Mouse (Mus musculus): ENCODE data around the gene Bloc1s4. TPM values are rescaled to one million over a fixed set of nuclear protein-coding genes. Genes with fewer than 3 reads are reported as not detected.
A peak's percentile ranks its signal among the peaks of the same experiment; 100 is the strongest.
"Not testable (repeated sequence)": the region's sequence is repeated elsewhere in the genome, so short reads cannot be mapped to it uniquely, and the experiment has no call there.

The Bloc1s4 gene
- polyA plus RNA-seq (2012; fragmentation: generic; extraction: Trizol) = 18.7 TPM
- long read RNA-seq, experiment 1, transcript Bloc1s4-201 (1 exons, 1,273 nt) = major isoform, 31 of 31 reads
- long read RNA-seq, experiment 1, partial matches to known transcripts = 0 of 31 reads
- long read RNA-seq, experiment 1, other reads (novel, unspliced or antisense) = 0 of 31 reads
- long read RNA-seq, experiment 2, transcript Bloc1s4-201 (1 exons, 1,273 nt) = major isoform, 13 of 13 reads
- long read RNA-seq, experiment 2, partial matches to known transcripts = 0 of 13 reads
- long read RNA-seq, experiment 2, other reads (novel, unspliced or antisense) = 0 of 13 reads

DNA sequence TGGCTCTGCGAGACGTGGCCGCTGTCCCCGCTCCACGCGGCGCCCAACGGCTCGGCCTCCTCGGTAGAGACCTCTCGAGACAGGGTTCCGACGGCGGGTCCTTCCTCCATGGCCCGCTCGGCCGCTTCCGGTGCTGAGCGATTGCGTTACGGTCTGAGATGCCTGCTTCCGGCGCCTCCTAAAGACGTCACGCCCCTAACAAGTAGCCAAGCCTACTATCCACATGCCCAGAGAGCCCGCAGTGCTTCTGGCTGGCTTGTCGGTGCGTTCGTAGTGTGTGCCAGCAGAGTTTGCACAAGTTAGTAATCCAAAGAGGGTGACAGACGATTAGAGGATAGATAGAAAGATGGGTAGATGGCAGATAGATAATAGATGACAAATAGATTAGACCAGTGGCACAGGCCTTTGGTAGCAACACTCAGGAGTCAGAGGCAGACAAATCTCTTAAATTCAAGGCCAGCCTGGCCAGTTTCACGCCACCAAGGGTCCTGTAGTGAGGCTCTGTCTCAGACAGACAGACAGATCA, at the start of gene Bloc1s4:
Bloc1s4 (minus strand) TSS at position 115 of the 526 bp plus-strand sequence.
- Histone ChIP-seq H3K79me3 (ENCODE audit: low read depth) (peaks cover 7% of the 10 kb centered on the region), H3K79me2 (ENCODE audit: control insufficient read depth, insufficient read depth) (peaks cover 25% of the 10 kb centered on the region), H3K4me3 (ENCODE audit: insufficient read depth, poor library complexity, severe bottlenecking) (peak within 1 kb of the TSS; percentile 81), H3K27me3 (ENCODE audit: control insufficient read depth, insufficient read depth, insufficient read length) (no peaks in the 10 kb centered on the region), H3K36me3 (ENCODE audit: control insufficient read depth, insufficient read depth) (no peaks in the 10 kb centered on the region), H3ac (ENCODE audit: control insufficient read depth, insufficient read length, low read depth) (peak within 1 kb of the TSS; percentile 76)
- TF ChIP-seq MAX (IDR thresholded peaks at IDR 0.05) (no peak), USF1 (IDR thresholded peaks at IDR 0.05; ENCODE audit: low read depth) (no peak), CEBPB (IDR thresholded peaks at IDR 0.05; ENCODE audit: low read depth) (peak; percentile 50), FOSL1 (IDR thresholded peaks at IDR 0.05; ENCODE audit: insufficient read depth, low read length, poor library complexity, severe bottlenecking) (no peak), CTCF (IDR thresholded peaks at IDR 0.05; ENCODE audit: control insufficient read depth, insufficient read depth, insufficient read length) (no peak), MYOD1 (IDR thresholded peaks at IDR 0.05; ENCODE audit: control insufficient read depth, insufficient read length, low read depth) (no peak), MYOG (IDR thresholded peaks at IDR 0.05; ENCODE audit: control insufficient read depth, extremely low read depth, insufficient read length) (no peak)

DNA sequence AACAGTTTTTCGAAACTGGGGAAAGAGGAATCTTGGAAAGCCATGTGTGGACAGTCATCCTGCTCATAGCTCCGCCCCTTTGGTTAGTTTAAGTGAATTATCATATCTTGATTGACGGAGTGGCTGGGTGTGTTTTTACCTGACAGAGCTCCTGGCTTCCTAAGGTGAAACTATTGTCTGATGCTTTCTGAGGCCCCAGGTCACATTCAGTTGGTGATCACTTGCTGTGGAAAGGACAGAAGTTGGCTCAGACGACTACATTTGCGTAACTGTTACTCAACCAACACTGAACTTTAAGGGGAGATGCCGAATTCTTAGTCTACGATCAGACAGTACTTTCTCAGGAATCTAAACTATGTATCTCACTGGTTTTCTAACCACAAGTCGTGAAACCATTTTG, 48.8 kb upstream of the Bloc1s4 start:
- peaks cover 5% of the 10 kb centered on the region for H3K27me3 ChIP-seq (ENCODE audit: control insufficient read depth, insufficient read depth, insufficient read length)
- no peak overlapping the region for H3ac ChIP-seq (ENCODE audit: control insufficient read depth, insufficient read length, low read depth)
- no peak for TF ChIP-seq MYOG (IDR thresholded peaks at IDR 0.05; ENCODE audit: control insufficient read depth, extremely low read depth, insufficient read length)
- TF ChIP-seq CEBPB (IDR thresholded peaks at IDR 0.05; ENCODE audit: low read depth) = peak; percentile 58
- H3K4me3 ChIP-seq (ENCODE audit: insufficient read depth, poor library complexity, severe bottlenecking) = no peak overlapping the region
- peaks cover 29% of the 10 kb centered on the region for H3K79me2 ChIP-seq (ENCODE audit: control insufficient read depth, insufficient read depth)
- peaks cover 13% of the 10 kb centered on the region for H3K36me3 ChIP-seq (ENCODE audit: control insufficient read depth, insufficient read depth)
- H3K79me3 ChIP-seq (ENCODE audit: low read depth) = peaks cover 15% of the 10 kb centered on the region

DNA sequence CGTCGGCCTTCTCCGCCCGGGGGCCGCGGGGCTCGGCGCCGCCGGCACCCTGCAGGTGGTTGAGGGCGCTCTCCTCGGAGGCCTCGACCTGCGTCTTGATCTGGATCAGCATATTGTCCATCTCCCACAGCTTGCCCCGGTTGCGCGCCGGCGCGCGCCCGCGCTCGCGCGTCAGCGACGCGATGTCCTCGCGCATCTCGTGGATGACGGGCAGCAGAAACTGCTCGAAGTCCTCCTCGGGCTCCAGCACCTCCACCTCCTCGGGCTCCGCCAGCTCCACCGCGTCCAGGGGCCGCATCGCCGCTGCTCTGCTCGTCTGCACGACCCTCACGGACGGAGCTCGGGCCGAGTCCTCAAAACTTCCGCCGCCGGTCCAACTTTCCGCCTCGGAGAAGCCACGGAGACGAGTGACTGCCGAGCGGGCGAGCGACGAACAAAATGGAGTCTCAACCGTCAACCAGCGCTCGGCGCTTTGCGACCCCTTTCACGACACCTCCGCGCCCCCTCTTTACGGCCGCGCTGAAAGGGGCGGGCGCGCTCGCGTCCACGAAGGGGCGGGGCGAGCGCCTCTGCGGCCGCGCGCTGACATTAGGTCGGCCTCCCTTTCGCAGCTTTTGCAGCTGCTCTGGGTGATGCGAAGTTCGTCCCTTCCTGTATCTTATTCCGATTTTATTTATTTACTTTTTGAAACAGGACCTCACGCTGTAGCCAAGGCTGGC, 48.0 kb upstream of the Bloc1s4 start, which contains the start of gene Mrfap1:
Mrfap1 (minus strand) TSS at position 477 of the 719 bp plus-strand sequence.
- peak within 1 kb of the TSS; percentile 55 for H3K4me3 ChIP-seq (ENCODE audit: insufficient read depth, poor library complexity, severe bottlenecking)
- H3K36me3 ChIP-seq (ENCODE audit: control insufficient read depth, insufficient read depth) = peaks cover 13% of the 10 kb centered on the region
- not testable (repeated sequence) for H3K27me3 ChIP-seq (ENCODE audit: control insufficient read depth, insufficient read depth, insufficient read length)
- peaks cover 29% of the 10 kb centered on the region for H3K79me2 ChIP-seq (ENCODE audit: control insufficient read depth, insufficient read depth)
- H3ac ChIP-seq (ENCODE audit: control insufficient read depth, insufficient read length, low read depth) = peak within 1 kb of the TSS; percentile 64
- peaks cover 15% of the 10 kb centered on the region for H3K79me3 ChIP-seq (ENCODE audit: low read depth)
- peak; percentile 71 for TF ChIP-seq MAX (IDR thresholded peaks at IDR 0.05)

DNA sequence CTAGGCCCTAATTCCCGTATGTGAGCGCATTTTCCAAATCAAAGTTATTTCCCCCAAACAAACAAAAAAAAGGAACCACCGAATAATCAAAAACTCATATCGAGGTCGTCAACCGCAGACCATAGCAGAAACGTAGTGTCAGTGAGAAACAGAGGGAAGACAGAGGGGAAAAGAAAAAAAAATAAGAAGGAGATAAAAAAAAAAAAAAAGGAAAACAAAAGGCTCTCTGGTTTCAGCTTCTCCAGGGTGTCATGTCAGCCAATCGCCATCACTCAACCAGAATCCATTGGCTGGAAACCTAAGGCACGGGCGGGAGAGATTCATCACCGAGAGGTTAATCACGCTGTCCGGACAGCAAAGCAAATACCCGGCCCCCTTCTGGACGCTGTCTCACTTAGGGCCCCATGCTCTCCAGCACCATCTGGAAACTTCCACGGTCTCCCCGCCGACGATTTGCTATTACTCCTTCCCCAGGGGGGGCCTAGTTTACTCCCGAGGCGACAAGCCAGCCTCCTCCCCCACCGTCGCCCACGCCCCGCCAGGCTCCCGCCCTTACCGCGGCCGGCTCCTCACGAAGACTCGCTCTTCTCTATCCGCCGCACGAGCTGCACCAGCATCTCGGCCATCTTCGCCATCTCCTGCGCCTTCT, 47.3 kb upstream of the Bloc1s4 start:
- not testable (repeated sequence) for H3K27me3 ChIP-seq (ENCODE audit: control insufficient read depth, insufficient read depth, insufficient read length)
- Histone ChIP-seq H3K79me3 (ENCODE audit: low read depth) (peaks cover 15% of the 10 kb centered on the region), H3K79me2 (ENCODE audit: control insufficient read depth, insufficient read depth) (peaks cover 29% of the 10 kb centered on the region), H3K36me3 (ENCODE audit: control insufficient read depth, insufficient read depth) (peaks cover 13% of the 10 kb centered on the region), H3K4me3 (ENCODE audit: insufficient read depth, poor library complexity, severe bottlenecking) (peak overlapping the region; percentile 55), H3ac (ENCODE audit: control insufficient read depth, insufficient read length, low read depth) (peak overlapping the region; percentile 64)

DNA sequence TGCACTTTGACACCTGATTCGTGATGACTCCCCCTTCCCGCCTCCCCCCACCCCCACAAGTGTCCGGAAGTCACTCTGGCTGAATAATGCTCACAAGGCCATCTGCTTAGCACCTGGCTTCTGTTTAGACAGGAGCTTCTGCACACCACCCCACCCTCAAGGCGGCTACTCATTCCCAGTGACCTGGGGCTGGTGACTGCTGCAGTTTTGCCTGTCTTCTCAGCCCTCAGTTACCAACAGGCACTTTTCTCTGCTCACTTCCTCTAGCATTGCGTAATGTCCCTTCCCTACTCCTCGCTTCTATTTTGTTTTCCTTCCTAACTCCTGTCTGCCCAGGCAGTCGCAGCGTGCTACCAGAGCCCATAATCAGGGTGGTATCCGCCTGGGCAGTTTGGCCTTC, 43.4 kb upstream of the Bloc1s4 start:
- Histone ChIP-seq H3K79me3 (ENCODE audit: low read depth) (peaks cover 15% of the 10 kb centered on the region), H3ac (ENCODE audit: control insufficient read depth, insufficient read length, low read depth) (no peak overlapping the region), H3K79me2 (ENCODE audit: control insufficient read depth, insufficient read depth) (peaks cover 29% of the 10 kb centered on the region), H3K27me3 (ENCODE audit: control insufficient read depth, insufficient read depth, insufficient read length) (no peaks in the 10 kb centered on the region), H3K36me3 (ENCODE audit: control insufficient read depth, insufficient read depth) (peaks cover 13% of the 10 kb centered on the region), H3K4me3 (ENCODE audit: insufficient read depth, poor library complexity, severe bottlenecking) (no peak overlapping the region)
- TF ChIP-seq CEBPB (IDR thresholded peaks at IDR 0.05; ENCODE audit: low read depth) (peak; percentile 61), MAX (IDR thresholded peaks at IDR 0.05) (no peak)

DNA sequence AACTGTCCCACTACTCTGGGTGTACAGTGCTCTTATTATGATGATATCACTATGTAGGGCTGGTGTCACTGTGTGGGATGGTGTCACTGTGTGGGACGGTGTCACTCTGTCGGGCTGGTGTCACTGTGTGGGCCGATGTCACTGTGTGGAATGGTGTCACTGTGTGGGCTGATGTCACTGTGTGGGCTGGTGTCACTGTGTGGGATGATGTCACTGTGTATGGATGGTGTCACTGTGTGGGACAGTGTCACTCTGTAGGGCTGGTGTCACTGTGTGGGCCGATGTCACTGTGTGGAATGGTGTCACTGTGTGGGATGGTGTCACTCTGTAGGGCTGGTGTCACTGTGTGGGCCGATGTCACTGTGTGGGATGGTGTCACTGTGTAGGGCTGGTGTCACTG, 37.6 kb upstream of the Bloc1s4 start:
- no peaks in the 10 kb centered on the region for H3K36me3 ChIP-seq (ENCODE audit: control insufficient read depth, insufficient read depth)
- no peaks in the 10 kb centered on the region for H3K79me2 ChIP-seq (ENCODE audit: control insufficient read depth, insufficient read depth)
- TF ChIP-seq CEBPB (IDR thresholded peaks at IDR 0.05; ENCODE audit: low read depth) (no peak), MYOG (IDR thresholded peaks at IDR 0.05; ENCODE audit: control insufficient read depth, extremely low read depth, insufficient read length) (no peak), FOSL1 (IDR thresholded peaks at IDR 0.05; ENCODE audit: insufficient read depth, low read length, poor library complexity, severe bottlenecking) (no peak), USF1 (IDR thresholded peaks at IDR 0.05; ENCODE audit: low read depth) (no peak), MAX (IDR thresholded peaks at IDR 0.05) (no peak), MYOD1 (IDR thresholded peaks at IDR 0.05; ENCODE audit: control insufficient read depth, insufficient read length, low read depth) (no peak), CTCF (IDR thresholded peaks at IDR 0.05; ENCODE audit: control insufficient read depth, insufficient read depth, insufficient read length) (no peak)
- H3K79me3 ChIP-seq (ENCODE audit: low read depth) = no peaks in the 10 kb centered on the region
- no peak overlapping the region for H3ac ChIP-seq (ENCODE audit: control insufficient read depth, insufficient read length, low read depth)
- H3K4me3 ChIP-seq (ENCODE audit: insufficient read depth, poor library complexity, severe bottlenecking) = no peak overlapping the region
- H3K27me3 ChIP-seq (ENCODE audit: control insufficient read depth, insufficient read depth, insufficient read length) = no peaks in the 10 kb centered on the region
